Mouse (Mus musculus) ES-E14 (cell line): ENCODE measurements at regions not wholly inside any gene's neighbourhood (a gene's known extent, or its start where the extent isn't known, plus 50 kb on each side); places are given as distances from the start of the nearest gene placed in this dataset.

Source experiments
- DNase-seq: peaks from one replicate; pipeline ENCODE4 v3.0.0-alpha.2; 2013; ENCODE audit warnings: low read depth, low spot score
- H3K27ac ChIP-seq: 2 replicates; pipeline ENCODE4 v1.5.1; 2012; ENCODE audit warnings: low read depth, mild to moderate bottlenecking, low read length, moderate library complexity, mixed read lengths; ENCODE audit not compliant: poor library complexity, insufficient read depth, severe bottlenecking
- H3K36me3 ChIP-seq: 2 replicates; pipeline ENCODE4 v1.6.1; 2012; ENCODE audit warnings: mild to moderate bottlenecking, low read length, moderate library complexity, mixed read lengths; ENCODE audit not compliant: control insufficient read depth, poor library complexity, insufficient read depth, severe bottlenecking
- H3K4me1 ChIP-seq, 2 experiments: fragments of 150-350 bp in 1 of 2; sonication (generic) in 1 of 2; 2 replicates each; pipeline ENCODE4 v1.6.1; 2012; ENCODE audit warnings: low read length in 2 of 2, mild to moderate bottlenecking in 1 of 2, mixed read lengths in 1 of 2; ENCODE audit not compliant: control insufficient read depth in 2 of 2, insufficient read depth in 2 of 2, poor library complexity in 1 of 2
- H3K4me3 ChIP-seq, 2 experiments: fragments of 150-350 bp in 1 of 2; sonication (generic) in 1 of 2; 2 replicates each; pipeline ENCODE4 v1.5.1; 2012; ENCODE audit warnings: low read length in 2 of 2, low read depth in 1 of 2, mild to moderate bottlenecking in 1 of 2, mixed read lengths in 1 of 2; ENCODE audit not compliant: insufficient read depth in 1 of 2, poor library complexity in 1 of 2, severe bottlenecking in 1 of 2
- H3K9ac ChIP-seq: 2 replicates; pipeline ENCODE4 v1.6.1; 2012; ENCODE audit warnings: low read depth, mild to moderate bottlenecking, low read length, mixed read lengths; ENCODE audit not compliant: poor library complexity, insufficient read depth, severe bottlenecking
- H3K9me3 ChIP-seq: fragments of 150-350 bp; sonication (generic); 2 replicates; pipeline ENCODE4 v1.6.1; 2012; ENCODE audit warnings: low read depth, mild to moderate bottlenecking, low read length; ENCODE audit not compliant: control insufficient read depth, insufficient read depth
- CHD2 ChIP-seq: IDR thresholded peaks from 2 replicates; pipeline ENCODE4 v1.6.1; 2014; ENCODE audit warnings: mild to moderate bottlenecking, low read depth, low read length, inconsistent platforms
- HCFC1 ChIP-seq: IDR thresholded peaks from 2 replicates; pipeline ENCODE4 v1.6.1; 2012; ENCODE audit warnings: low read length, inconsistent platforms, borderline replicate concordance; ENCODE audit not compliant: insufficient read depth
- MAFK ChIP-seq: IDR thresholded peaks from 2 replicates; pipeline ENCODE4 v1.6.1; 2014; ENCODE audit warnings: mild to moderate bottlenecking, low read depth, low read length, inconsistent platforms; ENCODE audit not compliant: insufficient read depth
- ZC3H11A ChIP-seq: IDR thresholded peaks from 2 replicates; pipeline ENCODE4 v1.6.1; 2012; ENCODE audit warnings: low read depth, mild to moderate bottlenecking, inconsistent platforms, low read length, borderline replicate concordance
- ZNF384 ChIP-seq: IDR thresholded peaks from 2 replicates; pipeline ENCODE4 v1.6.1; 2012; ENCODE audit warnings: low read depth, low read length, inconsistent platforms
- in situ Hi-C, 2 experiments: fragments of 600-800 bp; cut with MboI; formaldehyde crosslinking; loops; one replicate each; pipeline ENCODE4 v1.15.1; 2025; ENCODE audit warnings: low sequenced_read_pairs in 2 of 2, inconsistent platforms in 1 of 2; ENCODE audit not compliant: unreplicated experiment in 2 of 2

GRCm38 (mm10) chr3:35695859-35696258 is 58.0 kb upstream of the Atp11b start:
- Histone ChIP-seq H3K4me1 (peaks cover 1 to 2% of the 10 kb centered on the region in 2 experiments; a peak in 2 of 4 replicates), H3K9me3 (no peaks in the 10 kb centered on the region), H3K36me3 (no peaks in the 10 kb centered on the region), H3K4me3 (no peak overlapping the region), H3K9ac (no peak overlapping the region), H3K27ac (no peak overlapping the region)
- no peak for DNase-seq
- TF ChIP-seq ZNF384 (no peak), HCFC1 (no peak), MAFK (no peak), CHD2 (no peak), ZC3H11A (no peak)
- in situ Hi-C loops = loop anchor here in 1 of 2 experiments (10.0 to 25.0 kb wide), 2 partner anchors 279 to 366 kb away; partner anchors contain the start of genes Acad9 and Ccdc144b

- Histone ChIP-seq H3K27ac (no peak overlapping the region), H3K4me3 (no peak overlapping the region), H3K36me3 (no peaks in the 10 kb centered on the region), H3K9me3 (no peaks in the 10 kb centered on the region), H3K4me1 (peaks cover 0 to 2% of the 10 kb centered on the region in 2 experiments; a peak in 2 of 4 replicates), H3K9ac (no peak overlapping the region)
- DNase-seq = no peak
- in situ Hi-C loops = loop anchor here in 1 of 2 experiments (10.0 to 25.0 kb wide), 2 partner anchors 276 to 363 kb away; partner anchors contain the start of genes Acad9 and Ccdc144b
- TF ChIP-seq ZC3H11A (no peak), ZNF384 (no peak)
Observed at GRCm38 (mm10) chr3:35699266-35699665, 54.6 kb upstream of the Atp11b start.

GRCm38 (mm10) chr3:35699979-35700378 is 53.9 kb upstream of the Atp11b start:
- TF ChIP-seq ZC3H11A = no peak
- no peak for TF ChIP-seq ZNF384
- no peak for TF ChIP-seq HCFC1
- no peak for TF ChIP-seq MAFK
- TF ChIP-seq CHD2 = no peak
- no peaks in the 10 kb centered on the region for H3K36me3 ChIP-seq
- H3K9ac ChIP-seq = no peak overlapping the region
- no peaks in the 10 kb centered on the region for H3K9me3 ChIP-seq
- H3K27ac ChIP-seq = no peak overlapping the region
- no peak overlapping the region for H3K4me3 ChIP-seq
- in situ Hi-C loops = loop anchor here in 1 of 2 experiments (10.0 to 25.0 kb wide), 2 partner anchors 275 to 362 kb away; partner anchors contain the start of genes Acad9 and Ccdc144b
- H3K4me1 ChIP-seq = peaks cover 0 to 2% of the 10 kb centered on the region in 2 experiments; a peak in 2 of 4 replicates
- DNase-seq = no peak

- in situ Hi-C loops = no loop called here
- H3K36me3 ChIP-seq = no peaks in the 10 kb centered on the region
- no peak overlapping the region for H3K4me3 ChIP-seq
- H3K9me3 ChIP-seq = no peaks in the 10 kb centered on the region
- no peak overlapping the region for H3K9ac ChIP-seq
- no peak for DNase-seq
- no peak overlapping the region for H3K27ac ChIP-seq
- H3K4me1 ChIP-seq = peaks cover 0 to 2% of the 10 kb centered on the region in 2 experiments; a peak in 2 of 4 replicates
- no peak for TF ChIP-seq ZNF384
- no peak for TF ChIP-seq CHD2
- TF ChIP-seq ZC3H11A = no peak
- TF ChIP-seq MAFK = no peak
Observed at GRCm38 (mm10) chr3:35703528-35704327, 50.2 kb upstream of the Atp11b start.
